Mouse (Mus musculus): ENCODE results near the gene Nid2. TPM values are rescaled to one million over a fixed set of nuclear protein-coding genes. Genes with fewer than 3 reads are reported as not detected.

Nid2 gene
- polyA plus RNA-seq, 1 experiment: not detected

GRCm38 (mm10) chr14:19858279-19858678 lies 107.2 kb downstream of the Nid2 start:
- no peak for TF ChIP-seq POLR2A (IDR thresholded peaks at IDR 0.05; ENCODE audit: insufficient read depth, low read depth, low read length)
- TF ChIP-seq CTCF (IDR thresholded peaks at IDR 0.05; ENCODE audit: insufficient read depth, low read depth, low read length): no peak
- Histone ChIP-seq H3K4me1 (ENCODE audit: control insufficient read depth, insufficient read depth, low read length) (no peaks in the 10 kb centered on the region), H3K4me3 (ENCODE audit: insufficient read depth, low read depth, low read length) (no peak overlapping the region), H3K27ac (ENCODE audit: insufficient read depth, low read depth, low read length) (no peak overlapping the region)
- 88% methylated on average over 2 of the region's 2 CpGs for WGBS

GRCm38 (mm10) chr14:19858808-19859776 lies 108.0 kb downstream of the Nid2 start:
- 21% methylated on average over 8 of the region's 8 CpGs for WGBS
- H3K4me3 ChIP-seq (ENCODE audit: insufficient read depth, low read depth, low read length): no peak overlapping the region

GRCm38 (mm10) chr14:19860281-19860680 lies 109.2 kb downstream of the Nid2 start:
- no peaks in the 10 kb centered on the region for H3K4me1 ChIP-seq (ENCODE audit: control insufficient read depth, insufficient read depth, low read length)
- no peak overlapping the region for H3K27ac ChIP-seq (ENCODE audit: insufficient read depth, low read depth, low read length)
- H3K4me3 ChIP-seq (ENCODE audit: insufficient read depth, low read depth, low read length): no peak overlapping the region
- 99% methylated on average over 4 of the region's 4 CpGs for WGBS
- no peak for TF ChIP-seq POLR2A (IDR thresholded peaks at IDR 0.05; ENCODE audit: insufficient read depth, low read depth, low read length)
- no peak for TF ChIP-seq CTCF (IDR thresholded peaks at IDR 0.05; ENCODE audit: insufficient read depth, low read depth, low read length)

More at GRCm38 (mm10) chr14:19858808-19859776, 108.0 kb downstream of the Nid2 start:
- Histone ChIP-seq H3K27ac (ENCODE audit: insufficient read depth, low read depth, low read length) (no peak overlapping the region), H3K4me1 (ENCODE audit: control insufficient read depth, insufficient read depth, low read length) (no peaks in the 10 kb centered on the region)
- no peak for TF ChIP-seq CTCF (IDR thresholded peaks at IDR 0.05; ENCODE audit: insufficient read depth, low read depth, low read length)
- no peak for TF ChIP-seq POLR2A (IDR thresholded peaks at IDR 0.05; ENCODE audit: insufficient read depth, low read depth, low read length)

Other genes with a start within 250 kb of the Nid2 start
- gene Gm2244, start 201.3 kb upstream of the Nid2 start, polyA plus RNA-seq (2012; ENCODE audit: insufficient read depth, insufficient read length, low replicate concordance, missing spikeins): not detected in 2 replicates
- gene Gm2237, start 166.1 kb upstream of the Nid2 start, polyA plus RNA-seq (2012; ENCODE audit: insufficient read depth, insufficient read length, low replicate concordance, missing spikeins): not detected in 2 replicates
- not detected in 2 replicates for gene Gm5458, start 148.7 kb upstream of the Nid2 start, polyA plus RNA-seq (2012; ENCODE audit: insufficient read depth, insufficient read length, low replicate concordance, missing spikeins)
- gene Rtraf, start 72.6 kb downstream of the Nid2 start, polyA plus RNA-seq (2012; ENCODE audit: insufficient read depth, insufficient read length, low replicate concordance, missing spikeins): not detected in 2 replicates
- gene Gng2, start 226.4 kb downstream of the Nid2 start, polyA plus RNA-seq (2012; ENCODE audit: insufficient read depth, insufficient read length, low replicate concordance, missing spikeins): not detected in 2 replicates